Mouse (Mus musculus) erythroblast, adult 5-6 weeks (primary cell): ENCODE measurements around the gene Per3. TPM values are rescaled to one million over a fixed set of nuclear protein-coding genes. Genes with fewer than 3 reads are reported as not detected.
"Not testable (repeated sequence)": the region's sequence is repeated elsewhere in the genome, so short reads cannot be mapped to it uniquely, and the experiment has no call there.

Experiments
- ATAC-seq: replicated peaks from 2 replicates; pipeline ENCODE4 v1.8.0; 2016; ENCODE audit warnings: moderate number of reproducible peaks, mild to moderate bottlenecking, moderate TSS enrichment, inconsistent platforms; ENCODE audit not compliant: poor library complexity, low FRiP score, severe bottlenecking
- total RNA-seq, 2 experiments: library from RNA; stranded (forward) in 1 of 2; stranded (reverse) in 1 of 2; fragments of 150-400 nt in 1 of 2; fragments of 200-764, 138-1000 nt in 1 of 2; gene quantifications; 2 replicates each; pipeline versions ENCODE4 v1.2.3 to v1.2.4; 2015 to 2017; ENCODE audit warnings: low replicate concordance in 2 of 2

Gene Per3
- total RNA-seq, 2 experiments from 2014 or later = 0.38 to 1.7 TPM

DNA sequence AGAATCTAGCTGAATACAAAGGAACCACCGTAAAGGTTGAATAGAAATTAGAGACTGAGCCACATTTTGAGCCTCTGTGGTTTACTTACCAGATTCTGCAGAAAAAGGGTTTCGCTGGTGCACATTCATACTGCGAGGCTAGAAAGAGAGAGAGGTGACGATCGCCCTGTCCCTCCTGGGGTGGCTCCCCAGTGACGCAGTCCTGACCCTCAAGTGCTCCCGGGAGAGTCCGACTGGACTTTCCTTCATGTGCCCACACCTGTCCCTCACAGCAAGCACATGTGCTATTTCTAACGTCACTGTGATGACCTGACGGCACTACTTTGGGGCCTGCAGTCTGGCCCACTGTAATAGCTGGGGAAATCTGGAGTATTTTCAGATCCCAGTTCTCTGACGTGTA, 6.7 kb downstream of the Per3 start:
- no peak for ATAC-seq

DNA sequence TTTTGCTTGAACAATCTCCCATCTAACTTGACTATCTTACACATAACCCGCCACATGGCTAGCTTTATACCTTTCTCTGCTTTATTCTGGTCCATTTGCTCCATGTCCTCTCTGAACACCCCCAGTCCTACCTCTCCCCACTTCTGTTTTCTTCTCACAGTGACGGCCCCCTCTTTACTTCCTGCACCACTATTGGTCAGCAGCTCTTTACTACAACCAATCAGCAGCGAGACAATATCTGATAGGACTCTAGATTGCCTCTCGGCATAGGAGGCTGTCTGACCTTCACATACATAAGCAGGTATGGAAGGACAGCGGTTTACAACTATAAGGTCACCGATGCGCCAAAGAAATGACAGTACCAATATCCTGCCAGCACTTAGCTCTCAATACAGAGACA, 7.9 kb downstream of the Per3 start:
- ATAC-seq = no peak

DNA sequence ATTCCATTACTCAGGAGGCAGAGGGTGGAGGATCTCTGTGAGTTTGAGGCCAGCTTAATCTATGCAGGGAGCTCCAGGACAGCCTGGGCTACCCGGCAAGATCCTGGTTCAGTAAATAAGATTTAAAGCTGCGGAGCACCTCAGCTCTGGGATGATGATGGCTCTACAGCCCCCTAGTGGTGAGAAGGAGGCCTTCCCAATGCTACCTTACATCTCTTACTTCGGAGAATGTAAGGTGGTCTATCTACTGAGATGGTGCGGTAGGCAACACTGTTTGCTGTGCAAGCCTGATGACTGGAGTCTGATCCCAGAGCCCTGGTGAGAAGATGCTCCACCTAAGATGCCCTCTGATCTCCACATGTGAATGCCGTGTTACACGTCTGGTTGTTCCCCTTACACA, 17.5 kb downstream of the Per3 start:
- peak; percentile 64; the same call in 1 of the 2 replicates for ATAC-seq

DNA sequence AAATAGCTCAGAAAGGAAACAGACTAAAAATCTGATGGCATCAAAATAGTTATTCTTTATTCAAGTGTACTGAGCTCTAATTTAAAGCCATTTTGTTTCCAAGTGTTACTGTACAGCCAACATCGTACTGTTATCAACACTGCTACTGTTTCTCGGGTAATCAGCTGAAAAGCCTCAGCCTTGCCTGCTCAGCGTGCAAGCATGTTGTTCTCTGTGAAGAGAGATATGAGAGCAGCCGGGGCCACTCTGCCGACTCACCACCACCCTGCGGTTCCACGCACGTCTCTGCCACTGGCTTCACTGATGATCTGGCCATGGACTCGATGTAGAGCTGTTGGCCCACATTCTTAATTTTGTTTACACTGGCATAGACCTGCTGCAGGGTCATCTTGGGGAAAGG, 20.3 kb downstream of the Per3 start:
- ATAC-seq = no peak

DNA sequence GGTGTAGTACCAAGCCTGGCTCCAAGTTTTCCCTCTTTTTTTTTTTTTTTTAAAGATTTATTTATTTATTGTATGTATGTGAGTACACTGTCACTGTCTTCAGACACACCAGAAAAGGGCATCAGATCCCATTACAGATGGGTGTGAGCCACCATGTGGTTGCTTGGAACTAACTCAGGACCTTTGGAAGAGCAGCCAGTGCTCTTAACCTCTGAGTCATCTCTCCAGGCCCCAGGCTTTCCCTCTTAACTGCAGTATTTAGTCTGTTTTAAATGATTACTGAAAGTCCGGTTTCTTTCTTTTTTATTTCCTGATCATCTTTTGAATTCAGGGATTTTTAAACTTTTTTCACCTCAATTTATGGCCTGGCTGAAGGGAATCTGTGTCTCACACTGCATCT, 27.1 kb downstream of the Per3 start:
- not testable (repeated sequence) for ATAC-seq

DNA sequence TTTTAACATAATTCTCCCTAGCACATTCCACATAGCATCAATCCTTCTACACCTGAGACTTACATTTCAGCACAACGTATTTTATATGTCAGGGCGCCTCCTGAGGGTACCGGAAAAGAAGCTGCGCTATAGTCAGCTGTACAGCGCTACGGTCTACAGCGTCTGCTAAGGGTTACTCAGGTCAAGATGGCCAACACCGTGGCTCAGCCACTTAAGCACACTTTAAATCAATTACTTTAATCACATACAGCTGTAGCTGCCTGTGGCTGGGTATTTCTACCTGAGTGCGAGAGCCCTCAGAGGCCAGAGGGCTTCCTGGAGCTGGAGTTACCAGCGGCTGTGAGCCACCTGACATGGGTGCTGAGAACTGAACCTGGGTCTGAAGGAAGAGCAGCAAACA, 28.5 kb downstream of the Per3 start:
- ATAC-seq = no peak

DNA sequence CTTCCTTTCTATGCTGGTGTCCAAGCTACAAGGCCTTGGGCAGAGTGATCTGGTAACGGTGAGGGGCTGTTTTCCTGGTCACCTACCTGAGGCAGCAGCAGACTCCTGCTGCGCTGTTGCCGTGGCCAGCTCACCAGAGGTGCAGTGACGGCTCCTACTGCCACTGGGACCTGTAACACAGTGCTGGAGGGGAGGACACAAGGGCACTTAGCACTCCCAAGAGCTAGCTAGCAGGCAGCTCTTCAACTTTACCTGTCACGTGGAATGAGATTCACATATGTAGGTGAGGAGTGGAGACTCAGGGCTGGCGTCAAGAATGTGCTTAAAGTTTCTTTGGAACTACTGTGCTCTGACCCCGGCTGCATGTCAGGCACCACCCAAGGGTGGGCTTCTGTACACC, 34.1 kb downstream of the Per3 start:
- ATAC-seq = no peak

DNA sequence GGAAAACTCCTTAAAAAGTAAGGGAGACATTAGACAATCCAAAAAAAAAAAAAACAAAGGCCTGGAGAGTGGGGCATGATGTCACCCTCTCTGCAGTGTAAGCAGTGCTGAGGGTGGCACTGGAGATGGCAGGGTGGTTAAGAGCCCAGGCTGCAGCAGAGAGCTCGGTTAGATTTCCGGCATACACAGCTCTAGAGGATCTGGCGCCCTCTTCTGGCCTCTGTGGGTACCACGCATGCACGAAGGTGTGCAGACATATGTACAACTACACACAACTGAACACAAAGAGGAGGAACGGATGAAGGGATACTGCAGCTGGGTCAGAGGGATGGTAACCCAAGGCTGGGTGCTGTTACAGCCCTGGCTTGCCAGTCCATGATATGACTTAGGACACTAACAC, 37.5 kb downstream of the Per3 start:
- ATAC-seq = peak; percentile 78

DNA sequence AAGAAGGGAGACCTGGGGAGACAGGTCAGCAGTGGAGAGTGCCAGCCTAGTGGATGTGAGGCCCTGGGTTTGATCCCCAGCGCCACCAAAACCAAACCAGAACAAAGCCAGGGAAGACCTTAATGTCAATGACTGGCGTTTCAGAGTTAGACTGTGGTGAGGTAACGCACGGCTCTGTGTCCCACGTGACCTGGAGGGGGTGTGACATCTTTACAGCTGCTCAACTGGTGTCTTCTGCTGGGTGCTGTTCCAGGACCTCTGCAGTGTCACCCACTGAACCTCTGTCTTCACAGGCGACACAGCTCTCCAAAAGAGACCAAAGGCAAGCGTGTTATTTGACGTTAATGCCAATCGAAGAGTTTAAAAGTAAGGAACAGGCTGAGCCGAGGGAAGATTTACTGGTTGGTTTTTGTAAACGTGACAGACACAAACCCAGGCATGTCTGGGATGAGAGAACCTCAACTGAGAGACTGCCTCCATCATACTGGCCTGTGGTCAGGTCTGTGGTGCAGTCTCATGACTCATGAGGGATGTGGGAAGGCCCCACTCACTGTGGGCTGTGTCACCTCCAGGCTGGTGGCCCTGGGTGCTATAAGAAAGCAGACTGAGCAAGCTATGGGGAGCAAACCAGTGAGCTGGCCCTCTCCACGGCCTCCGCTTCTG, 38.7 kb downstream of the Per3 start:
- ATAC-seq = no peak

DNA sequence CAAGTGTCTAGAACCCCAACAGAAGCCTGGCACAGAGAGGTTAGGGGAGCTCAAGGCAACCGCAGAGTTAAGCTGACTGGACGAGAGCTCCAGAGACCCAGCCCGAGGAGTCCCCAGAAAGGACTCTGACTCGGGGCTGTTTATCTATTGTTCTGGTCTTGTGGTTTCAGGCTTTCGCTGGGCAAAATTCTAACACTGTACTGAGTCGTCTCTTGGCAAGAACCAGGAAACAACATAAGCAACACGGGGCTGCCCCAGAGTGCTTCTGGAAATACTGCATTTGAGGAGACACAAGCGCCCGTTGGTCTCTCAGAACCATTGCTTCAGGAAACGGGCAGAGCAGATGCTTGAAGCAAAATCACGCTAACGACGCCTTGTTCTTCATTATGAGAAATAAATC, 43.1 kb downstream of the Per3 start:
- no peak for ATAC-seq

DNA sequence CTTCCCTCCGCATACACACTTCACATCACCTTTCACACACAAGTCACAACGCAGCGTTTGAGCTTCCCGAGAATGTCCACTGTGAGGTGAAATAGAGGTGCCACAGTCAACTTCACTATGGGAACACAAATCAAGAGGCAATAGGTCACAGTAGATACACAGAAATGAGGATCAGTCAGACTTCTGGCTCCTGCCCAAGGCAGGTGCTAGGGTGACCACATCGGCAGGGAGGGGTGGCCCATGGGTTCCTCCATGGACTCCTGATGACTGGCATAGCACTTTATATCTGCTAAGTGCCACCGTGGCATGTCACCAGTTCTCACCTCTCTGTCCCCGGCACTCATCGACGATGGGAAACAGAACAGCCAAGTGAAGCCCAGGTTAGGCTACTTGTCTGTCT, 45.8 kb downstream of the Per3 start:
- no peak for ATAC-seq

DNA sequence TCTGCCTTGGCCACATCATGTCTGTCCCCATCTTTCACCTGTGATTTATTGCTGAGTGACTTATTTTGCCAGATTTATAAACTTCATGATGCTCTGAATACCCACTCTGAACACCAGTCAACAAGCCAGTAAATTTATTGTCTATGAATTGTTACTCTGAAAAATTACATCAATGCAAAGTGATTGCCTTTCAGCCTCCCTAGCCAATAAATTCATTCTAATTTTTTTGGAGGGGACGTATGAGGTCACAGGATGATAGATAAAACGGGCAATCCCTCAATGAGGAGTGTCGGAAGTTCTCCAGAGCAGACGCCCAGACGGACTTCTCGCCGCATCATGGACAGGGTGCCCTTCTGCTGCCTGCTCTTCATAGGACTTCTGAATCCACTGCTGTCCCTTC, 47.7 kb downstream of the Per3 start, which contains the start of gene Uts2:
TSS of gene Uts2 (plus strand) at position 301 of the 400 bp plus-strand sequence.
- no peak for ATAC-seq

DNA sequence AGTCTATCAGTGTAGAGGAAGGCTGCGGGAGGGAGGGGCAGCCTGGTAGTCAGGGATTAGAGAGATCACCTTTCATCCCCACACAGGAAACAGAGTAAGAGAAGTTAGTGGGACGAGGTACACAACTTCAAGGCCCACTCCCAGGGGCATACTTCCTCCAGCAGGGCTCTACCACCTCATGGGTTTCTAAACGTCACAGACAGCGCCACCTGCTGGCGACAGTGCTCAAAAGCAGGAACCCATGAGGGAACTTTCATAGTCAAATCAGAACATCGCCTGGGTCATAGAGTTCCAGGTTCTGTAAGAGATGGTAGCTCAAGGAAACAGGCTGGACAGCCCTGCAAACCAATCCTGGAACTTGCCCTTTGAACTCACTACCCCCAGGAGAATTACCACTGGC, 54.3 kb downstream of the Per3 start:
- no peak for ATAC-seq

DNA sequence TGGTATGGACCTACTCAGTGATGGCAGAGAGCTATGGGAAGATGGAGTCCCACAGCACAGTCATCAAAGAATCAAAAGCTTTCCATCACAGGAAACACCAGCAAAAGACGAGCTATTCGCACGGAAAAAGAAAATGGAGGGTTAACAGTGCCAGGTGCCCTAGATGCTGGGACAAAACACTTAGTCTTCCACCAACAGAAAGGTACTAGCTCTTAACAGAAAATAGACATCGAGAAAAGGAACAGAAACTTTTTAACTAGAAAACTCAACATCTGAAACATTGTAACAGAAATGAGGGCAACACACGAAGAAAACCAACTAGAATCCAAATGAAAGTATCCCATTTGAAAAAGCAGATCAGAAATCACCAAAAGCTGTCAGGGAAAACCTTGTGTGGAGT, 64.3 kb downstream of the Per3 start:
- no peak for ATAC-seq

DNA sequence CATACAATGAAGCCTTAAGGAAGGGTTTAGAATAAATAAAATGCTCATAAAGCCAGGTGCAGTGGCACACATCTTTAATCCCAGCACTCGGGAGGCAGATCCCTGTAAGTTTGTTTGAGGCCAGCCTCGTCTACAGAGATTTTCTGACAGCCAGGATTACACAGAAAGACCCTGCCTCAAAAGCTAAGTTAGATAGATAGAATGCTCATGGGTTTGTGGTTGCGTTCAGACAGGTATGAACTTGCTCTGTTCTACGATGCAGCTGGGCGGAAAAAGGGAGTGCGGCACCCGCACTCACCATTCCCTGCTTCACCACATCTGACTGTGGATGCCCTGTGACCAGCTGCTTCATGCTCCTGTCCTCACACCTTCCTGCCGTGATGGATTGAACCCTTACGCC, 65.0 kb downstream of the Per3 start:
- ATAC-seq = no peak

DNA sequence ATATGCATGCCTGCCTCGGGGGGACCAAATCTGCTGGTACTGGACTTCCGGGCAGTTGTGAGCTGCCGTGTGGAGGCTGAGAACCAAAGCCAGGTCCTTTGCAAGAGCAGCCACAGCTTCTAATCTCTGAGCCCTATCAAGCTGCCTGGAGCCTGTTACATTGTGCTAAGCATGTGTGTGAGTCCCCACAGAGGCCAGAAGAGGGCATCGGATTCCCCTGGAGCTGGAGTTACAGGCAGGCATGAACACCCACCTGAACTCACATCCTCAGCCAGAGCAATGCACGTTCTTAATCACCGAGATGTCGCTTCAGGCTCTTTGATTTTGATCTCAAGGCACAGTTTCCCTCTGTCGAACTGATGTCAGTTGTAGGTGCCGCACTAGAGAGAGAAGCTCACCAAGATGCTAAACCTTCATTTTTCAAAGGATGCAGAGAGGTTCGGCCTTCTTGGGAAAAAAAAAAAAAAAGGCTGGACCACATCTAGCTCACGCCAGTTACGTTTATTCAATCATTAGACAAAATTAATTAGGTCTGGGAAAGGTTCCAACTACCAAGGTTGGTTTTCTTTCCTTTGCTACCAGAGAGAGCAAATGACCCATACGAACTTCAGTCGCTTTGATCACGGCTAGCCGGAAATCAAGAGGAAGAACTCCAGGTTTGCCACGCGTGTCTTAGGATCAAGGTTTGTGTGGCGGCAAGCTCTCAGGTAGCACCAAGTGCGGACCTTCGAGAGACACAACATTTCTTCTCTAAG, 66.1 kb downstream of the Per3 start:
- ATAC-seq = no peak

DNA sequence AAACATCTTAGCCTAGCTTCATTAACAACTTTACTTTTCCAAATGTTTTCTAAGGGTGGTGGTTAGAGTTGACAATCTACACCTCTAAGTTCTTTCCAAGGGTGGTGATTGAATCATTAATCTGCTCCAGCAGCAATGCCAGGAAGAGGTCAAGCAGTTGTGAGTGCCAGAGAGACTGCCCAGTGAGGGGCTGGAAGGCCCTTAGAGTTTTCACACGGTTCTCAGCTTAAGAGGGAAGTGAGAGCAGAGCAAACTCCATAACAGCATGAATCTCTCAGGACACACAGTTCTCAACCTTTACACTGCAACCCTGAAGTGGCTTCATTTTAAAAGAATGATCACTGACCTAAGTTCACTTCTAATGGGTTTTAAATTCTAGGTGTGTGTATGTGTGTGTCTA, 69.3 kb downstream of the Per3 start:
- ATAC-seq = no peak

DNA sequence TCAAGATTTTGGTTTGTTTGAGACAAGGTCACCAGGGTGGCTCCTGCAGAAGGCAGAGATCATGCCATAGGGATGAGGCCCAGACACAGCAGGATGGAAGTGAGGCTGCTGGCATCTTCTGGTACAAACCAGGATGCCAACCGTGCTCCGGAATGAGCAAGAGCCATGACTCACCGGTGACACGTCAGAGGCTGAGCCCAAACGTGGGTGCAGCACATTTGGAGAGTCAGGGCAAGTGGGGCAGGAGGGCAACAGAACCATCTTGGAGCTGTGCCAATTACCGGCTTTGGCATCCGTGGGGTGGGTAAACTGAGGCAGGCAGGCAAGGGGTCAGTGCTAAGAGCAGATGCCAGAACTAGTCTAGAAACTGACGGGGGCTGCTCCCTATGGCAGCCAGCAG, 71.2 kb downstream of the Per3 start:
- ATAC-seq = no peak

DNA sequence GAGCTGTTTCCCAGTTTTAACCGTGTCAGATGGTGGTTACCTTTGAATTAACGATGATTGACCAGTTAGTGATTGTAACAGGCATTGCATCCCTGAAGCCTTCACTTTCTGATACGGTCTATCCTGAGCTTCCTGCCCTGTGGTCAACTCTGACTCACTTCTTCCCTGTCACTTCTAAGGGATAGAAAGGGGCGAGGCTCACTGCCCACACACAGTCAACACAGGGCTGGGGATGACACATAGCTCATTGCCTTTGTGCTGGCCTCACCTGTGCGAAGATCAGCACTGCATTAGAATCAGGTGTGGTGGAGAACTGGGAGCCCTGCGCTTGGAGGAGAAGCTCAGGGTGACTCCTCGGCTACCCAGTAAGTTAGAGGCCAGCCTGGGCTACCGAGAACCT, 75.5 kb downstream of the Per3 start:
- ATAC-seq = no peak

DNA sequence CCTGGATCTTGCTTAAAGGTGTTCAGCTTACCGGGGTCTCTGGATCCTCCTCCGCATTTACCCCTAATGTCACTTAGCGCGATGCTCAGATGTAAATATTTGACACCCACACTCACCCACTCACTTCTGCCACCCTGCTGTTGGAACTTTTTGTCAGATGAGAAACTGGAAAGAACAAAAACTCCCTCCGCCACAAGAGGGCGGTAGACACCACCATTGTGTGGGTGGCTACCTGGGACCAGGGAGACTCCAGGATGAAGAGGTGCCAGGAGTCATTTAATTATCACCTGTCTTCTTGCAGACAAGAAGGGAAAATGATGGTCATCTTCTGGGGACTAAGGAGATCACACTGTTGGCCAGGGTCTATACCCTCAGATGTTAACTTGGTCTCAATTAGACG, 77.9 kb downstream of the Per3 start:
- ATAC-seq = 0 out of 2 replicates have a peak, but pooled peaks have one; percentile 49

DNA sequence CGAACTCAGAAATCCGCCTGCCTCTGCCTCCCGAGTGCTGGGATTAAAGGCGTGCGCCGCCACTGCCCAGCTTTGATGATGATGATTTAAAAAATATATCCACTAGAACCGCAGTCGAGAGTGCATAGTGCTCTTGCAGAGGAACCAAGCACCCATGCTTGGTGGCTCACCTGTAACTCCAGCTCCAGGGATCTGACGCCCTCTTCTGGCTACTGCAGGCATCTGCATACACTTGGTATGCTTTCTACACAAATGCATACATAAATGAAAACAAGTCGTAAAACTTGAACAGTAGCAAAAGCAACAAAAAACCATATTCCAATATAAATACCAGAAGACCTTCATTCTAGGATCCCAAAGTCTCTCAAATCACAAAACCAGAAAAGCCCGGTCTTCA, 78.9 kb downstream of the Per3 start:
- no peak for ATAC-seq
